Mouse (Mus musculus) limb, embryonic 11.5 days (tissue): Measurements from ENCODE around the gene Pdlim1. TPM values are rescaled to one million over a fixed set of nuclear protein-coding genes. Genes with fewer than 3 reads are reported as not detected.

Experiments used
- ATAC-seq: fragments of 200-750 bp; cut with Nextera tagmentation; 2 replicates; pipeline ENCODE4 v1.8.0; 2017; ENCODE audit warnings: low read depth; ENCODE audit not compliant: insufficient number of reproducible peaks, low FRiP score, low TSS enrichment
- DNase-seq: peaks from one replicate; pipeline ENCODE4 v3.0.0-alpha.2; 2015; ENCODE audit warnings: low spot score
- H3K27ac ChIP-seq: fragments of 300-500 bp; sonication (generic); replicated peaks from 2 replicates; pipeline ENCODE4 v1.5.1; 2014; ENCODE audit warnings: low read depth, mild to moderate bottlenecking, low read length
- H3K27me3 ChIP-seq: fragments of 300-500 bp; sonication (generic); 2 replicates; pipeline ENCODE4 v1.6.1; 2014; ENCODE audit warnings: mild to moderate bottlenecking, low read length, mixed read lengths; ENCODE audit not compliant: control insufficient read depth, insufficient read depth
- H3K36me3 ChIP-seq: fragments of 300-500 bp; sonication (generic); 2 replicates; pipeline ENCODE4 v1.6.1; 2014; ENCODE audit warnings: mild to moderate bottlenecking, low read length, moderate library complexity, mixed read lengths; ENCODE audit not compliant: control insufficient read depth, insufficient read depth
- H3K4me1 ChIP-seq: fragments of 300-500 bp; sonication (generic); 2 replicates; pipeline ENCODE4 v1.6.1; 2014; ENCODE audit warnings: low read length, mixed read lengths; ENCODE audit not compliant: control insufficient read depth, insufficient read depth
- H3K4me2 ChIP-seq: fragments of 300-500 bp; sonication (generic); 2 replicates; pipeline ENCODE4 v1.6.1; 2014; ENCODE audit warnings: low read depth, mild to moderate bottlenecking, moderate library complexity; ENCODE audit not compliant: severe bottlenecking
- H3K4me3 ChIP-seq: fragments of 300-500 bp; sonication (generic); 2 replicates; pipeline ENCODE4 v1.5.1; 2014; ENCODE audit warnings: low read depth, low read length
- H3K9ac ChIP-seq: fragments of 300-500 bp; sonication (generic); 2 replicates; pipeline ENCODE4 v1.6.1; 2014; ENCODE audit warnings: mild to moderate bottlenecking, low read length
- H3K9me3 ChIP-seq: fragments of 300-500 bp; sonication (generic); 2 replicates; pipeline ENCODE4 v1.6.1; 2016; ENCODE audit warnings: low read length; ENCODE audit not compliant: control insufficient read depth
- WGBS: fragments of 180-500 bp; shearing (Covaris S2); extraction: QIAGEN DNeasy Blood & Tissue Kit; methylation state at CpG from one replicate; pipeline ENCODE4 v1.1.7; 2014; 5-methylcytosine and 5-hydroxymethylcytosine counted together
- polyA plus RNA-seq: library from polyadenylated mRNA; unstranded; fragments of >200 nt; fragmentation: Nextera tagmentation; extraction: Ambion mirVana; gene quantifications from 2 replicates; pipeline ENCODE4 v1.2.1, GENCODE M21; 2014

Pdlim1 gene
- polyA plus RNA-seq, 1 experiment from 2014 or later, result 68.5 TPM

DNA sequence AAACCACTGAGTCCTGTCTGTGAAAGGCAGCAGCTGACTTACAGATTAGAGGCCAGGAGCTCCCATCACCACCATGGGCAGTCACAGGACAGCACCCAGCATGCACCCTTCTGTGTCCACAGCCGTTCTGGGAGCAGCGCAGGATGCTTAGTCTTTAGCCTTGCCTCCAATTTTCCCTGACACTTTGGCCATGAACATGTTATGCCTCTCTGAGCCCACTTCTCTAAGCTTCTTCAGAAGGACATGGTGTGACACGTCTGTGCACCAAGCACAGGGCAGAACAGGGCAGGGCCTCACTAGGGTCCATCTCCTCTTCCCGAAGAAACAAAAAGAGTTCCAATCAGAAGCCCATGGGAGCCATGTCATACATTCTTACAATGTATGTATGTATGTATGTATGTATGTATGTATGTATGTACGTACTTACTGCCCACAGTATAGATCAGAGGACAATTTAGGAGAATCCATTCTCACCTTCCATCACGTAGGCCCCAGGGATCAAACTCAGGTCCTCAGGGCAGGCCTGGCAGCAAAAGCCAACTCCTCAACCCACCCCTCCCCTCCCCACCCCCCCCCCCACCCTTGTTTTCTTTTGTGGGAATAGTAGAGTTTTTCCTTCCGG, 24.9 kb downstream of the Pdlim1 start:
- H3K36me3 ChIP-seq, result no peaks in the 10 kb centered on the region
- H3K9me3 ChIP-seq, result no peaks in the 10 kb centered on the region
- H3K27me3 ChIP-seq, result no peaks in the 10 kb centered on the region
- no peak overlapping the region for H3K4me3 ChIP-seq
- no peak overlapping the region for H3K27ac ChIP-seq
- no peak overlapping the region for H3K9ac ChIP-seq
- no peak overlapping the region for H3K4me2 ChIP-seq
- ATAC-seq (no peak), DNase-seq (no peak)
- no peaks in the 10 kb centered on the region for H3K4me1 ChIP-seq
- 86% methylated on average over 7 of the region's 7 CpGs for WGBS

DNA sequence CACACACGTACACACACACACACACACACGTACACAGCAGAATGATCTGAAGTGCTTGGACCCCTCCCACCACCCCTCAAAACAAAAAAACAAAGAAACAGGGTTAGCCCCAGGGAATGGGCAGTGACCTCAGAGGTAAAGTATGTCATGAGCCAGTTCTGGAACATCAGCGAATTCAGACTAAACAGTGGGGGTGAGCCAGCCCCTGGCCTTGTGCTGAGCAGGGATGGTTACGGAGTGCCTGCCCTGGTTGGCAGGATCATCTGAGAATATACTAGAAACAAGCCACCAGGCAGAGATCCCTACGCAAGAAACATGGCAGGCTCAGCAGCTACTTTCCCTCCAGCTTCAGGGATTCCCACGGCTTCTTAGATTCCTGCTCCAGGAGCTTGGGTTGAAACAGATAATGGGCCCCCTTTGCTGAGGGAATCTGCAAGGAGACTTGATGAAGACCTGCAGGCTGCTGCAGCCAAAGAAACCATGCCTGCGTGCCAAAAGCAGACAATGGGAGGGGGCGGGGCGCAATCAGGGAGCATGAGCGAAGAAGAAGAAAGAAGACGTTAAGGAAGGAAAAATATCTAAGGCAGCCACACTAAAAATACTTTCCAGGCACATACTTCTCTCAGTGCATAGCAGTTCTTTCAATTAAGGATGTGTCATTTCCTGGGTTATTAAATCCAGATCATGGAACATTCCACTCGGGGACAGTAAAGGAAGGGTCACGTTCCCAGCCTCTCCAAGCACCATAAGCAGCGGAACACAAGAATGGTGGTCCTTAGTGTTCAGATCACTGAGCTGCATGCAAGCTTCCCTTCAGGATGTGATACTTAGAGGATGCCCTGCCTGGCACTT, 30.6 kb downstream of the Pdlim1 start:
- Histone ChIP-seq H3K9me3 (no peaks in the 10 kb centered on the region), H3K4me2 (no peak overlapping the region), H3K27ac (no peak overlapping the region), H3K27me3 (no peaks in the 10 kb centered on the region), H3K36me3 (no peaks in the 10 kb centered on the region), H3K4me3 (no peak overlapping the region), H3K4me1 (no peaks in the 10 kb centered on the region), H3K9ac (no peak overlapping the region)
- no peak for ATAC-seq
- DNase-seq, result no peak
- WGBS, result 73% methylated on average over 14 of the region's 14 CpGs

DNA sequence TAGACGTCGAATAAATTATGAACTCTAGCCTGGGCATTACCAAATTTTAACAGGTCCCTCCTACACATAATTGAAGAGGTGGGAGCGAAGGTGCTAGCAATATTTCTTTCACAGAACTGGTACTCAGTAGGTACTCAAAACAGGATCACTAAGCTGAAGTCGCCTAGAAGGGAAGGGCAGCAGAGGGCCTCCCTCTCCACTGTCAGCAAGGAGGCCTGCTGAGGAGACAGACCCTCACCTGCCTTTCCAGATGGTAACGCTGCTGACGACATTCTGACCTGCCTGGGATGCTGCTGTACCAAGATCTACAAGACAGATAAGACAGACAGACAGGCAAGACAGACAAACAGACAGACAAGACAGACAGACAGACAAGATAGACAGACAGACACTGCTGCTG, 31.3 kb downstream of the Pdlim1 start:
- Histone ChIP-seq H3K4me3 (no peak overlapping the region), H3K9me3 (no peaks in the 10 kb centered on the region), H3K4me1 (no peaks in the 10 kb centered on the region), H3K9ac (no peak overlapping the region), H3K27me3 (no peaks in the 10 kb centered on the region), H3K27ac (no peak overlapping the region), H3K4me2 (no peak overlapping the region), H3K36me3 (no peaks in the 10 kb centered on the region)
- no peak for DNase-seq
- 81% methylated on average over 6 of the region's 6 CpGs for WGBS
- no peak for ATAC-seq

- H3K9ac ChIP-seq, result no peak overlapping the region
- WGBS, result 87% methylated on average over 6 of the region's 6 CpGs
- DNase-seq (no peak), ATAC-seq (no peak)
- H3K4me1 ChIP-seq, result no peaks in the 10 kb centered on the region
- H3K4me3 ChIP-seq, result no peak overlapping the region
- H3K27ac ChIP-seq, result no peak overlapping the region
- no peaks in the 10 kb centered on the region for H3K27me3 ChIP-seq
- no peaks in the 10 kb centered on the region for H3K9me3 ChIP-seq
- H3K4me2 ChIP-seq, result no peak overlapping the region
- no peaks in the 10 kb centered on the region for H3K36me3 ChIP-seq
Observed at GRCm38 (mm10) chr19:40238175-40238850, 33.3 kb downstream of the Pdlim1 start.

GRCm38 (mm10) chr19:40232560-40232959, 39.1 kb downstream of the Pdlim1 start:
- no peaks in the 10 kb centered on the region for H3K9me3 ChIP-seq
- H3K27me3 ChIP-seq, result no peaks in the 10 kb centered on the region
- no peaks in the 10 kb centered on the region for H3K36me3 ChIP-seq
- no peak overlapping the region for H3K4me3 ChIP-seq
- 90% methylated on average over 2 of the region's 2 CpGs for WGBS
- no peak for ATAC-seq
- H3K4me1 ChIP-seq, result no peaks in the 10 kb centered on the region
- no peak overlapping the region for H3K9ac ChIP-seq
- H3K27ac ChIP-seq, result no peak overlapping the region
- no peak overlapping the region for H3K4me2 ChIP-seq
- DNase-seq, result no peak

- H3K4me2 ChIP-seq, result no peak overlapping the region
- H3K4me1 ChIP-seq, result no peaks in the 10 kb centered on the region
- H3K36me3 ChIP-seq, result no peaks in the 10 kb centered on the region
- no peak overlapping the region for H3K9ac ChIP-seq
- ATAC-seq, result no peak
- no peaks in the 10 kb centered on the region for H3K9me3 ChIP-seq
- WGBS, result 75% methylated on average over 7 of the region's 7 CpGs
- H3K27me3 ChIP-seq, result no peaks in the 10 kb centered on the region
- H3K27ac ChIP-seq, result no peak overlapping the region
- no peak for DNase-seq
- no peak overlapping the region for H3K4me3 ChIP-seq
Observed at GRCm38 (mm10) chr19:40231825-40232541, 39.7 kb downstream of the Pdlim1 start.

GRCm38 (mm10) chr19:40231074-40231738, 40.4 kb downstream of the Pdlim1 start:
- no peak overlapping the region for H3K4me2 ChIP-seq

More at GRCm38 (mm10) chr19:40231074-40231738, 40.4 kb downstream of the Pdlim1 start:
- Histone ChIP-seq H3K36me3 (no peaks in the 10 kb centered on the region), H3K4me1 (no peaks in the 10 kb centered on the region), H3K4me3 (no peak overlapping the region), H3K27me3 (no peaks in the 10 kb centered on the region), H3K27ac (no peak overlapping the region), H3K9me3 (no peaks in the 10 kb centered on the region), H3K9ac (no peak overlapping the region)
- WGBS, result 82% methylated on average over 13 of the region's 13 CpGs
- ATAC-seq (no peak), DNase-seq (no peak)
